Mouse (Mus musculus): ENCODE measurements around the gene Fnbp1.
A peak's percentile ranks its signal among the peaks of the same experiment; 100 is the strongest.

DNA sequence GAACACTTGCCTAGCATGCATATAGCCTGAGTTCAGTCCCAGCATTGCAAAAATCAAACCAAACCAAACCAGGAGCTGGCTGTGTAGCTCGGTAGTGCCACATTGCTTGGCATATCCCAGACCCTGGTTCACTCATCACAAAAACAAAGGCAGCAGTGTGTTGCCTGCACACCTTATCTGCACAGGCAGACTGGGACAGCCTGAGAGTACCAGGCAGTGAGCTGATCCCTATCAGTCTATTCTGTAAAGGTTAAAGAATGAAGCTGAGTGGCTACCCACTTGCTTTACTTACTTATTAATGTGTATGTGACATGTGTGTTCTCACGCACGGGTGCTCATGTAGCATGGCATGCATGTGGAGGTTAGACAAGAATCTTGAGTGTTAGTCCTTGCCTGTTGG, 15.0 kb upstream of the Fnbp1 start:
- TF ChIP-seq CTCF (IDR thresholded peaks at IDR 0.05; ENCODE audit: low read depth, low read length) (no peak), TAL1 (conservative IDR thresholded peaks at IDR 0.05; ENCODE audit: low read depth, low read length) (peak; percentile 70), POLR2AphosphoS5 (IDR thresholded peaks at IDR 0.05; ENCODE audit: insufficient replicate concordance, low read depth, low read length) (no peak), GATA1 (IDR thresholded peaks at IDR 0.05; ENCODE audit: borderline replicate concordance, low read length) (no peak)

Measured in G1E (cell line).